Mouse (Mus musculus): ENCODE measurements at regions not wholly inside any gene's neighbourhood (a gene's known extent, or its start where the extent isn't known, plus 50 kb on each side); places are given as distances from the start of the nearest gene placed in this dataset.

- no peak overlapping the region for H3K9ac ChIP-seq (replicated peaks)
- 55% methylated on average over 12 of the region's 12 CpGs for WGBS (ENCODE audit: insufficient replicate concordance)
Measured at GRCm38 (mm10) chr8:33079867-33080585, 348.5 kb upstream of the 5930422O12Rik start.

GRCm38 (mm10) chr8:33081941-33082340 is 346.6 kb upstream of the 5930422O12Rik start:
- no peak for ATAC-seq
- H3K36me3 ChIP-seq (replicated peaks; ENCODE audit: insufficient read depth, low read length), result no peaks in the 10 kb centered on the region
- no peaks in the 10 kb centered on the region for H3K27me3 ChIP-seq (ENCODE audit: insufficient read depth, low read length)
- DNase-seq, result no peak
- no peaks in the 10 kb centered on the region for H3K4me1 ChIP-seq (ENCODE audit: insufficient read depth)
- whole genome bisulfite sequencing (ENCODE audit: insufficient replicate concordance), result 67% methylated on average over 4 of the region's 4 CpGs
- H3K9ac ChIP-seq (replicated peaks), result no peak overlapping the region
- H3K9me3 ChIP-seq (ENCODE audit: low read length), result no peaks in the 10 kb centered on the region
- no peak overlapping the region for H3K4me3 ChIP-seq (ENCODE audit: low read depth, low read length)
- TF ChIP-seq CTCF (IDR thresholded peaks at IDR 0.05; ENCODE audit: low read depth), result no peak
- TF ChIP-seq EP300 (IDR thresholded peaks at IDR 0.05; ENCODE audit: low read depth), result no peak
- H3K4me2 ChIP-seq (ENCODE audit: low read depth, low read length), result no peak overlapping the region
- H3K27ac ChIP-seq (ENCODE audit: low read depth), result no peak overlapping the region

More at GRCm38 (mm10) chr8:33079867-33080585, 348.5 kb upstream of the 5930422O12Rik start:
- no peaks in the 10 kb centered on the region for H3K27me3 ChIP-seq (ENCODE audit: insufficient read depth, low read length)
- no peak for DNase-seq
- H3K4me3 ChIP-seq (ENCODE audit: low read depth, low read length), result no peak overlapping the region
- no peaks in the 10 kb centered on the region for H3K4me1 ChIP-seq (ENCODE audit: insufficient read depth)
- no peak overlapping the region for H3K4me2 ChIP-seq (ENCODE audit: low read depth, low read length)
- no peaks in the 10 kb centered on the region for H3K9me3 ChIP-seq (ENCODE audit: low read length)
- no peak for TF ChIP-seq EP300 (IDR thresholded peaks at IDR 0.05; ENCODE audit: low read depth)
- no peak for TF ChIP-seq CTCF (IDR thresholded peaks at IDR 0.05; ENCODE audit: low read depth)
- no peaks in the 10 kb centered on the region for H3K36me3 ChIP-seq (replicated peaks; ENCODE audit: insufficient read depth, low read length)
- H3K27ac ChIP-seq (ENCODE audit: low read depth), result no peak overlapping the region
- no peak for ATAC-seq

- ATAC-seq (no peak), DNase-seq (no peak)
- H3K4me2 ChIP-seq (ENCODE audit: low read depth, low read length), result no peak overlapping the region
- no peak overlapping the region for H3K4me3 ChIP-seq (ENCODE audit: low read depth, low read length)
- no peaks in the 10 kb centered on the region for H3K9me3 ChIP-seq (ENCODE audit: low read length)
- H3K36me3 ChIP-seq (replicated peaks; ENCODE audit: insufficient read depth, low read length), result no peaks in the 10 kb centered on the region
- H3K9ac ChIP-seq (replicated peaks), result no peak overlapping the region
- no peak for TF ChIP-seq EP300 (IDR thresholded peaks at IDR 0.05; ENCODE audit: low read depth)
- TF ChIP-seq CTCF (IDR thresholded peaks at IDR 0.05; ENCODE audit: low read depth), result no peak
- WGBS (ENCODE audit: insufficient replicate concordance), result 65% methylated on average over 5 of the region's 5 CpGs
- no peaks in the 10 kb centered on the region for H3K27me3 ChIP-seq (ENCODE audit: insufficient read depth, low read length)
- H3K27ac ChIP-seq (ENCODE audit: low read depth), result no peak overlapping the region
- no peaks in the 10 kb centered on the region for H3K4me1 ChIP-seq (ENCODE audit: insufficient read depth)
Measured at GRCm38 (mm10) chr8:33085461-33085860, 343.0 kb upstream of the 5930422O12Rik start.

- ATAC-seq (no peak), DNase-seq (no peak)
- Histone ChIP-seq H3K27ac (ENCODE audit: low read depth) (no peak overlapping the region), H3K36me3 (replicated peaks; ENCODE audit: insufficient read depth, low read length) (no peaks in the 10 kb centered on the region), H3K4me2 (ENCODE audit: low read depth, low read length) (no peak overlapping the region), H3K27me3 (ENCODE audit: insufficient read depth, low read length) (no peaks in the 10 kb centered on the region), H3K9me3 (ENCODE audit: low read length) (no peaks in the 10 kb centered on the region), H3K9ac (replicated peaks) (no peak overlapping the region), H3K4me1 (ENCODE audit: insufficient read depth) (no peaks in the 10 kb centered on the region), H3K4me3 (ENCODE audit: low read depth, low read length) (no peak overlapping the region)
- 33% methylated on average over 3 of the region's 3 CpGs for WGBS (ENCODE audit: insufficient replicate concordance)
- TF ChIP-seq CTCF (IDR thresholded peaks at IDR 0.05; ENCODE audit: low read depth) (no peak), EP300 (IDR thresholded peaks at IDR 0.05; ENCODE audit: low read depth) (no peak)
Measured at GRCm38 (mm10) chr8:33089731-33090130, 338.8 kb upstream of the 5930422O12Rik start.

GRCm38 (mm10) chr8:33108914-33109313 is 319.6 kb upstream of the 5930422O12Rik start:
- Histone ChIP-seq H3K4me1 (ENCODE audit: insufficient read depth) (no peaks in the 10 kb centered on the region), H3K36me3 (replicated peaks; ENCODE audit: insufficient read depth, low read length) (no peaks in the 10 kb centered on the region), H3K4me3 (ENCODE audit: low read depth, low read length) (no peak overlapping the region), H3K9me3 (ENCODE audit: low read length) (no peaks in the 10 kb centered on the region), H3K27me3 (ENCODE audit: insufficient read depth, low read length) (no peaks in the 10 kb centered on the region), H3K9ac (replicated peaks) (no peak overlapping the region), H3K4me2 (ENCODE audit: low read depth, low read length) (no peak overlapping the region), H3K27ac (ENCODE audit: low read depth) (no peak overlapping the region)
- WGBS (ENCODE audit: insufficient replicate concordance), result 41% methylated on average over 3 of the region's 3 CpGs
- DNase-seq (no peak), ATAC-seq (no peak)
- no peak for TF ChIP-seq EP300 (IDR thresholded peaks at IDR 0.05; ENCODE audit: low read depth)
- TF ChIP-seq CTCF (IDR thresholded peaks at IDR 0.05; ENCODE audit: low read depth), result no peak

GRCm38 (mm10) chr8:33115271-33116236 is 313.0 kb upstream of the 5930422O12Rik start:
- H3K9ac ChIP-seq (replicated peaks), result no peak overlapping the region
- 81% methylated on average over 17 of the region's 17 CpGs for WGBS (ENCODE audit: insufficient replicate concordance)
- H3K9me3 ChIP-seq (ENCODE audit: low read length), result no peaks in the 10 kb centered on the region
- H3K4me3 ChIP-seq (ENCODE audit: low read depth, low read length), result no peak overlapping the region
- H3K36me3 ChIP-seq (replicated peaks; ENCODE audit: insufficient read depth, low read length), result no peaks in the 10 kb centered on the region
- no peak overlapping the region for H3K27ac ChIP-seq (ENCODE audit: low read depth)
- TF ChIP-seq EP300 (IDR thresholded peaks at IDR 0.05; ENCODE audit: low read depth) (no peak), CTCF (IDR thresholded peaks at IDR 0.05; ENCODE audit: low read depth) (no peak)
- H3K27me3 ChIP-seq (ENCODE audit: insufficient read depth, low read length), result no peaks in the 10 kb centered on the region
- H3K4me2 ChIP-seq (ENCODE audit: low read depth, low read length), result no peak overlapping the region
- ATAC-seq (no peak), DNase-seq (no peak)
- H3K4me1 ChIP-seq (ENCODE audit: insufficient read depth), result no peaks in the 10 kb centered on the region

All from liver, postnatal 0 days (tissue).